Mouse (Mus musculus): ENCODE measurements around the gene Ces1h.
"Not testable (repeated sequence)": the region's sequence is repeated elsewhere in the genome, so short reads cannot be mapped to it uniquely, and the experiment has no call there.

Ces1h gene

DNA sequence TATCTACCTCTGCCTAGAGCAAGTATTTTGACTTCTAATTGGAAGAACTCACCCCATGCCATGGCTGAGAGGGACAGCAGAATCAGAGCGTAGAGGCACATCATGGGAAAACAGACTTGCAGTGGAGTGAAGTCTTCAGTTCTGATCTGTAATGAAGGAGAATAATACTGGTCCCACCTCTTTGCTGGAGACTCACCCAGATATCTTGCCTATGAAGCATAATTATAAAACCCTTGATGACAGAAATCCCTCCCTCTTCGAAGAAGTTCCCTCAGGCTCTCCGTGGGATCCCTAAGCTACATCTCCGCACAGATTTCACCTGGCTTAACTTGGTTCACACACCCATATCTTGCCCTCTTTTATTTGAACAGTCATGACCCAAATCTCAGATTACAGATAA, at the start of gene Ces1h:
Gene Ces1h, minus strand, starts transcription at position 101 of the 400 bp plus-strand sequence.
- DNase-seq (ENCODE audit: low spot score) = no peak

DNA sequence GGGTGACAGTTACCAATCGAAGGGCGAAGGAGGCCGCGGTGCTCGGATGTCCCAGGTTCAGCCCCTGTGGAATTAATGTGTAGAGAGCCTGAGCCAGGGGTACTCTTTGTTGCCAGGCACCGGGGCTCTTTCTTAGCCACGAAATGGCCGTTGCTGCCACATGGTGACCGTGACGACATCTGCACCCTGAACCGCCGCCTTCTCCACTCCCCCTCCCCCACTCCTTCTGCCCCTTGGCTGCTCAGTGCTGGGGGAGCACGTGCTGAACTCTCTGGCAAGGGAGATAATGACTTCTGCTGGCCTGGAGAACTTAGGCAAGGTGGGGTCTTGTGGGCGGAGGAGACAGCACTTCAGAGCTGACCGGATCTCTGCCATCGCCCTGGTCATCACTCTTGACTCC, 47.7 kb upstream of the Ces1h start:
- no peak for DNase-seq (ENCODE audit: low spot score)

DNA sequence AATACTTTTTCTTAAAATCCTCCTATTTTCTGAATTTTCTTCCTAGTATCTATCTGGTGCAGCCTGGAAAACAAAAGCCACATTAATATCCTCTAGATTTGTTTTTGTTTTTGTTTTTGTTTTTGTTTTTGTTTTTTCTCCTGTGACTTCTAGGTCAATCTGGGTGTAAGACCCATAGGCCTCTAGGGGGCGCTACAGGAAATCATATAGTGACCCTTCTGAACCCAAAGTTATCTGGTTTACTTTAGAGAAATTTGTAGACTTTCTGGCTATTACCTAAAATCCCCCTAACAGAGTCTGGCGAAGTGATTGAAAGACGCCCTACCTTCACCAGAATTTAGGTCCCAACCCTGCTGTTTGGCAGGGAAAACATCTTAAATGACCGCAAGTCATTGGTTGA, 35.9 kb upstream of the Ces1h start:
- no peak for DNase-seq (ENCODE audit: low spot score)

DNA sequence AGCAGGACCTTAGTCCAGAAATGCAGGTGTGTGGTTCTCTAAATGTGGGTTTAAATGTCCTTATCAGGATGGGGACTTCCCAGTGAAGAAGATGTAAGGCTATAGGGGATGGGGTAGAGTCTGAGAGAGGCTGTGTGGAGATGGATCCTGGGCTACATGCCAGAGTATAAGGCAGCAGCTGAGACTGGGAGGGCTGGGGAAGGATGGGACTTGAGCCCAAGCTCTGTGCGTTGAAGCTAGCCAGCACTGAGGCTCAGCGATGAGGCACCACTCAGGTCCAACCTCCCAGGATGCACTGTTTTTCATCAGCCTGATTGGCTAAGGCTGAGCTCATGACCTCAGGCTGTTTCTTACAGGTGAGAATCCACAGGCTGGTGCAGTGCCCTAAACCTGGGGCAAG, 29.3 kb upstream of the Ces1h start:
- DNase-seq (ENCODE audit: low spot score) = no peak

DNA sequence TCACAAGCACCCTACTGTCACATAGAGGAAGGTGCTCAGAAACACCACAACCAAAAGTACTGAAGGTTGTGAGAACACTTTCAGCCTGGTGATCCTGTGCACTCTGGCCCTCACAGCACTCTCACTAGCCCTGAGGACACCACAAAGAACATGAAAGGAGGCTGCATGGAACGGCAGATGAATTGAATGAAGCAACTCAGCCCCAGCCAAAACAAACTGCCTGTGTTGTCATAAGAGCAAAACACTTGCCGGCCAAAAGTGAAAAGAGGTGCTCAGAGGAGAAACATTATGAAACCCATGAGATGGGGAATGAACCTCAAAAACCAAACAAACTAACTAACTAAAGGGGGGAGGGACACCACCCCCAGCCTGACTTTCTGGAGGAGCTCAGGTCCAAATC, 20.2 kb upstream of the Ces1h start:
- no peak for DNase-seq (ENCODE audit: low spot score)

DNA sequence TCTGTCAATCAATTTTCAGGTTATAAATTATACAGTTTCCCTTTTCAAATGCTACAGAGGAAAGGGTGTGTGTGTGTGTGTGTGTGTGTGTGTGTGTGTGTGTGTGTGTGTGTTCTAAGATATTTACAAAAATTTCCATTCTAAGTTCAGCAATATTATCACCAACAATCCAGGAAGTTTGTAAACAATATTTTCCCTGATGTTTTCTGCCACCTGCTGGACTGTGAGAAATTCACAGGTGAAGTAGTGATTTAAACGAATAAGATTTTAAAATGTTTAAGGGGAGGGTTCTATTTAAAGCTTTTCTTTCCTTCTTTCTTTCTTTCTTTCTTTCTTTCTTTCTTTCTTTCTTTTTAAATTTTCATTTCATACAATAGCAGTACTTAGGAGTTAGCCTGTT, 18.5 kb upstream of the Ces1h start:
- peak; percentile 58 for DNase-seq (ENCODE audit: low spot score)

DNA sequence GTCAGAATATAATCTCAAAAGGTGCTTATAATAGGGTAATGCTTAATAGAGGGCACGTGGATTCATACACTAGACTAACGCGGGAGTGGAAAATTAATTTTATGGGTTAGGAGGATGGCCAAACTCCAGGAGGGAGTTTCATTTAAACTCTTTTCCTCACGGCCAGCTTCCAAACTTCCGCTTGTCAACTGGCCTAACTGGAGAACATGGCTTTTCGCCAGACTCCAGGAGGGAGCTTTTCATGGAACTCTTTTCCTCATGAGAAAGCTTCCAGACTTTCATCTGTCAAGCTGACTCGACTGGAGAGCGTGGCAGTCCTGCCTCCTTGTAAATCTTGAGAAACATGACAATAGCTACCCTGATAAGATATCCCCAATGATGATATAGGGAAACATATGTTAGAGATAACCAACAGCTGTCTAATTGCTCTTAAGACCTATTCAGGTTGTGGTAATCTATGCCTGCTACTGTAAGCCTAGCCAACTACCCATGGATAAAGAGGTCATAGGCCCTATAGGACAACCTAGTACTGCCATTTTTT, 14.6 kb upstream of the Ces1h start:
- not testable (repeated sequence) for DNase-seq (ENCODE audit: low spot score)

DNA sequence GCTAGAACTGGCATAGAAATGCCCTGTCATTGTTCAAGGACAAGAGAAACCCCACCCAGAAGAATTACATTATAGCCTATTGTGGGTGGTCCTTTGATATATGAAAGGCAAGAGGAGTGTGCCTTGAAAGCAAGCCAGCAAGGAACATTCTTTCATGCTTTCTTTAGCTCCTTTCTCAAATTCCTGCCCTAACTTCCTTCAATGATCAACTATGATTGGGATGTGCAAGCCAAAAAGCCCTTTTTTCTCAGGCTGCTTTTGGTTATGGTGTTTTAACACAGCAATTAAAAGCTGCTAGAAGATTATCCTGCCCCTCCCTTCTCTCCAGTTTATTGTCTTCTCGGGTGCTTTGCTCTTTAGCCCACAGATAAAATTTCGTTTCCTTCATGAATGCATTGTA, 10.0 kb downstream of the Ces1h start:
- DNase-seq (ENCODE audit: low spot score) = no peak

DNA sequence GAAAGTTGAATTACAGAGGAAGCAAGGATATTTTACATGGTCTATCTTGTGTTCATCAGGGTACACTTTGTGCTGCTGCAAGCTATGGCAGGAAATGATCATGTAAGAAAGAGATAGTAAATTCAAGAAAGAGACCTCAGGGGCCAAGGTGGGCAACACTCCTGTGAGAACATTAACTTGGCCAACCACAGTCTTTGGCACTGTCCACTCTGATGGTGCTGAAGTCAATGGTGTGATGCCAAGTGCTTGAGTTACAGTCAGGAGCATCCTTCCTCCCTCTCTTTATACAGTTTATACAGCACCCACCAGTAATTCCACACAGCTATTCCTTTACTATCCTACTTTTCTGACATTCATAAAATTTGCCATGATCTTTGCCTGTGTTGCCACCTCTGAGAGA, 19.4 kb downstream of the Ces1h start:
- peak; percentile 5 for DNase-seq (ENCODE audit: low spot score)

DNA sequence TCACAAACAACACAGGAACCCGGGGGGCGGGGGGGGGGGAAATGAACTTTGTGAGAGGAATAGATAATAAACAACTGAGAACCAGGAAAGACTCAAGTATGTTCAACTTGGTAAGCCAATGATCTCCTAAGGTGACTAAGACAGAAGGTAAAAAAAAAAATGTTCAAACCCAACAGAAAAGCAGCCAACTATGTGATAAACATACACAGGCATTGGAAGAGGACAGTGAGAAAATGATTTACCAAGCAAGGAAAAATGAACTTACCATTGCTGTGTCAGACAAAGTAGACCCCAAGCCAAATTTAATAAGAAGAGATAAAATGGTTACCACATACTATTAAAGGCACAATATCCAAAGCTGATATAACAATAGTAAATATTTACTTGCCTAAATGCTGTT, 40.0 kb downstream of the Ces1h start:
- no peak for DNase-seq (ENCODE audit: low spot score)

DNA sequence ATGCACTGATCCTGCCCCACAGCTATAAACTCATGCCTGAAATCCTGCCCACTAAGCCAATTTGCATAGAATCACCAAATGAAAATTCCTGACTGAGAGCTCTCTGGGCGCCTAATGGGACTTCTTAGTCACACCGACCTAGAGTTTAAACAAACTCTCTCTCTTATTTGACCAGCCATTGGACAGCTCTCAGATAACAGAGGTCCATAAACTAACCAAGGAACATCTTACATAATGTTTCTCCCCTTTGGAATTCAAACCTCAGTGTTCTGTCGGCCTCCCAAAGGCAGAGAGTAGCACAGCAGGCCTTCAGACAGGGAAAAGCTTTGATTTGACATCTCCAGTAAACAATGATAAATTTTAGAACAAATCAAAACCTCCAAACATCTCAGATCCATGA, 42.3 kb downstream of the Ces1h start, which contains the start of gene Ces1g:
Gene Ces1g, minus strand, starts transcription at position 102 of the 400 bp plus-strand sequence.
- DNase-seq (ENCODE audit: low spot score) = no peak

DNA sequence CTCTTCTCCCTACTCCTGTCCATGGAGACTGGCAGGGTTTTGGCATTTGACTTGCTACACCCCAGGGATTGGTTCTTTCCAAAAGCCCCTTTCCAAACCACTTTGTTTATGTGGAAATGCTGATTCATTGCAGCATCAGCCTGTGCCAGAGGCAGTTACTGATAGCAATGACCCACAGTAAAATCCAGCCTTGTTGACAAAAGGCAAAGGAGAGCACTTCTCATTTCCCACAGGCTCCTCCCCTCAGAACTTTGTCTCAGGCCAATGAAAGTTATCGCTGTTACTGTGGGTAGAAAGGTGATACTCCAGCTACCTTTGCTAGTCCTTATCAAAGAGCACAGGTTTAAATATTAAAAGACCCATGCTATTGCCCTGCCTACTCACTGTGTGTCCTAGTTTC, 46.8 kb downstream of the Ces1h start:
- peak; percentile 57 for DNase-seq (ENCODE audit: low spot score)

DNA sequence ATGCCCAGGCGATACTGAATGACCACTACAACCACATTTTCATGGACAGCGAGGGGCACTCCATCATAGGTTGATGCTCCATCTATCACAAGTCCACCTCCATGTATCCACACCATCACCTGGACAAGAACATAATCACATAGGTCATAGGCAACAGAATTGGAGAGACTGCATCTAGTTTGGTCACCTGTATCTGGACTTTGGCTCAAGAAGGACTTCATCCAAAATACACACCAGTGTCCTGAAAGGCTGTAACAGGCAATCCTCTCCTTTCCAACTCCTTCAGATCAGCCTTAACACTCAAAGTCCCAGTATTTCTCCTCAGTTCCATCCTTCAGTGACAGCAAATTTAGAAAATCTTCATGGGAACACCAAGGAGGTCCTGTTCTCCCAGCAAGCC, 48.4 kb downstream of the Ces1h start:
- DNase-seq (ENCODE audit: low spot score) = no peak

DNA sequence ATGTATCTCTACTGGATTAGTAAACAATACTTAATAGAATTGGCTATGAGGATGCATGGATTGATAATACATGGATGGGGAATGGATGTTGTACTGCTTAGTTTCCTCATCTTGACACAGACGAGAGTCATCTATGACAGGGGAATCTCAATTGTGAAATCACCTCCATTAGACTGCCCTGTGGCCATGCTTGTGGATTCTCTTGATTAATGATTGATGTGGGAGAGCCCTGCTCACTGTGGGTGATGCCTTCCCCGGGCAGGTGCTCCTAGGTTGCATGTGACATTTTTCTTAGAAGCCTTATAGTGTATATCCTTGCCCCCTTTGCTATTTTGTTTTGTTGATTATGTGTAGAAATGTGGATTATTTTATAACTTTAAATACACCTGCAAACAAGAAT, 54.4 kb downstream of the Ces1h start:
- no peak for DNase-seq (ENCODE audit: low spot score)

DNA sequence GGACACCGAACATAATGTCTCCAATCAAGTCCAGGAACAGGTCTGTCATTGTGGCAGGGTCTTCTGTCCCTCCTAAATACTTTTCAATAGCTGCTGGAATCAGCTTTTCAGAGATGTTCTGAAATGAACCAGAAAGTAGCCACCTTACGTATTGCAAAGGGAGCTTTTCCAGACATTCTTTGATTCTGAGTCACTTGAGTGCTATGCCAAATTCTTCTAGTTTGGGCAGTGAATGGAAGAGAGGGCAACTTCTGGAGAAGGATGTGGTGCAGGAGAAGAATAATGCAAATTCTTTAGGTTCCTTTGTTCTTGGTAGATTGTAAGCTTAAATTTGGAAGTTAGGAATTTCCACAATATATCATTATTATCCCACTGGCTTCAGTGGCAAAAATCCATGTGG, 62.5 kb downstream of the Ces1h start:
- no peak for DNase-seq (ENCODE audit: low spot score)

DNA sequence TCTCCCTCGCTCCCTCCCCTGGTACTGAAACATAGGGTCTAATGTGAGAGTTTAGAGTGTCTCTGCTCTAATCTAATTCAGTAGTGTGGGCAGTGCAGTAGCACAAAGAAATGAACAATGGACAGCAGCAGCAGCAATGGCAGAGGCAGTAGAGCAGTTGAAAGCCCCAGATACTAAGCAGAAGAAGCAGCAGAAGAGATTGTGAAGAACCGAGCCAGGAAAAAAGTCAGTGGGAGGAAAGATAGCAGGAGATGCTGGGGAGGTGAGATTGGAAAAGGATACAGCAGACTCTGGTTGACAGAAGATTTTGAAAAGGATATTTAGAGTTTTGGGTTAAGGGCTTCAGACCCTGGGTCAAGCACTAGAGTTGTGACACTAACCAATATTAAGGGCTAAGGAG, 64.0 kb downstream of the Ces1h start:
- DNase-seq (ENCODE audit: low spot score) = no peak

Measured in adipocyte (in vitro differentiated cells).